Mouse (Mus musculus) forebrain, postnatal 0 days (tissue): ENCODE data around the gene Nes. TPM values are rescaled to one million over a fixed set of nuclear protein-coding genes. Genes with fewer than 3 reads are reported as not detected.

ENCODE experiments used
- ATAC-seq: fragments of 200-750 bp; cut with Nextera tagmentation; 2 replicates; pipeline ENCODE4 v1.8.0; 2017; ENCODE audit warnings: mild to moderate bottlenecking, moderate library complexity
- DNase-seq: peaks from one replicate; pipeline ENCODE4 v3.0.0-alpha.2; 2015
- H3K27ac ChIP-seq: fragments of 300-500 bp; sonication (generic); 2 replicates; pipeline ENCODE4 v1.5.1; 2014; ENCODE audit warnings: low read depth, mild to moderate bottlenecking, antibody characterized with exemption, low read length, moderate library complexity, mixed read lengths
- H3K27me3 ChIP-seq: fragments of 300-500 bp; sonication (generic); 2 replicates; pipeline ENCODE4 v1.6.1; 2014; ENCODE audit warnings: mild to moderate bottlenecking, low read length, mixed read lengths; ENCODE audit not compliant: insufficient read depth
- H3K36me3 ChIP-seq: fragments of 300-500 bp; sonication (generic); 2 replicates; pipeline ENCODE4 v1.6.1; 2014; ENCODE audit warnings: mild to moderate bottlenecking, moderate library complexity; ENCODE audit not compliant: insufficient read depth
- H3K4me1 ChIP-seq: fragments of 300-500 bp; sonication (generic); 2 replicates; pipeline ENCODE4 v1.6.1; 2014; ENCODE audit warnings: antibody characterized with exemption; ENCODE audit not compliant: insufficient read depth
- H3K4me2 ChIP-seq: fragments of 300-500 bp; sonication (generic); 2 replicates; pipeline ENCODE4 v1.6.1; 2014; ENCODE audit warnings: low read depth, mild to moderate bottlenecking, moderate library complexity
- H3K4me3 ChIP-seq: fragments of 300-500 bp; sonication (generic); 2 replicates; pipeline ENCODE4 v1.5.1; 2014; ENCODE audit warnings: low read depth, low read length, mixed read lengths
- H3K9ac ChIP-seq: fragments of 300-500 bp; sonication (generic); 2 replicates; pipeline ENCODE4 v1.6.1; 2014; ENCODE audit warnings: mild to moderate bottlenecking
- H3K9me3 ChIP-seq: fragments of 300-500 bp; sonication (generic); 2 replicates; pipeline ENCODE4 v1.6.1; 2016; ENCODE audit warnings: low read length
- CTCF ChIP-seq: sonication (generic); IDR thresholded peaks from 2 replicates; pipeline ENCODE4 v1.5.1; 2016; ENCODE audit warnings: antibody characterized with exemption, control low read depth, low read depth
- WGBS: fragments of 180-500 bp; shearing (Covaris S2); extraction: QIAGEN DNeasy Blood & Tissue Kit; methylation state at CpG from one replicate; pipeline ENCODE4 v1.1.7; 2014; 5-methylcytosine and 5-hydroxymethylcytosine counted together
- polyA plus RNA-seq: library from polyadenylated mRNA; unstranded; fragments of >200 nt; fragmentation: Nextera tagmentation; extraction: Ambion mirVana; gene quantifications from 2 replicates; pipeline ENCODE4 v1.2.1, GENCODE M21; 2015
- total RNA-seq: library from RNA; depleted of rRNA; stranded (reverse); fragments of >200 nt; gene quantifications from 2 replicates; pipeline ENCODE4 v1.2.3, GENCODE M21; 2014; rRNA removed

Gene Nes
- total and polyA plus RNA-seq, 2 experiments from 2014 or later: 17.9 to 39.2 TPM

DNA sequence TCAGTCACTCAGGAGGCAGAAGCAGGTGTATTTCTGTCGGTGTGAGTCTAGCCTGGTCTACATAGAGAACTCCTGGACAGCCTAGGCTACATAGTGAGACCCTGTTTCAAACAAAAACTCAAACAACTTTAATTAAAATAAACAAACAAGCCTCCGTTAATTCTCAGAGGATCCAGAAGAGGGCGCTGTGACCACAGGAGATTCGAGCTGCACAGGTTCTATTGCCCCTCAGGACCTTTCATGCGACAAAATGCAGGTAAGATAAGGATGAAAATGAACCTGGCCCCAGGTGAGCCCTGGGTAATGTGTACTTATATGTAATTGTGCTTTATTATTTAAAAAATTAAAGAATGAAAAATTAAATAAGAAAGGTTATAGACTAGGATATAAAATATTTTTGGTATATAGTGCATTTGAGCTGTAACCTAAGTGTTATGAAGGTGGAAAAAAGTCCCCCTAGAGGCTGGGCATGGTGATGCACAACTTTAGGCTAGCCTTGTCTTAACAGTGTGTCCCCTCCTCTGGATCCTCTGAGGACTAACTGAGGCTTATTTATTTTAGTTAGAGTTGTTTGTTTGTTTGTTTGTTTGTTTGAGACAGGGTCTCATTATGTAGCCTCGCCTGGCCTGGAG, 39.9 kb downstream of the Nes start:
- Histone ChIP-seq H3K4me2 (no peak overlapping the region), H3K36me3 (no peaks in the 10 kb centered on the region), H3K27ac (no peak overlapping the region), H3K9ac (no peak overlapping the region), H3K9me3 (no peaks in the 10 kb centered on the region), H3K27me3 (no peaks in the 10 kb centered on the region), H3K4me3 (no peak overlapping the region), H3K4me1 (no peaks in the 10 kb centered on the region)
- ATAC-seq: no peak
- TF ChIP-seq CTCF: peak; percentile 50
- WGBS: 10% methylated on average over 6 of the region's 6 CpGs
- DNase-seq: no peak

GRCm38 (mm10) chr3:88022322-88023191, 51.7 kb downstream of the Nes start:
- peak; percentile 82 for ATAC-seq

GRCm38 (mm10) chr3:88023192-88024074, 52.6 kb downstream of the Nes start:
- WGBS: under 1% methylated on average over 81 of the region's 81 CpGs
- H3K27ac ChIP-seq: no peak overlapping the region
- TF ChIP-seq CTCF: peak; percentile 24
- H3K4me1 ChIP-seq: peaks cover 4% of the 10 kb centered on the region; the same call in 1 of the 2 replicates
- H3K36me3 ChIP-seq: no peaks in the 10 kb centered on the region
- H3K27me3 ChIP-seq: peaks cover 57% of the 10 kb centered on the region
- ATAC-seq: peak; percentile 83
- H3K9me3 ChIP-seq: no peaks in the 10 kb centered on the region
- H3K4me3 ChIP-seq: peak overlapping the region; percentile 56
- H3K9ac ChIP-seq: peak overlapping the region; percentile 48
- peak overlapping the region; percentile 94 for H3K4me2 ChIP-seq
- peak; percentile 14 for DNase-seq

More at GRCm38 (mm10) chr3:88022322-88023191, 51.7 kb downstream of the Nes start:
- Histone ChIP-seq H3K36me3 (no peaks in the 10 kb centered on the region), H3K27me3 (peaks cover 57% of the 10 kb centered on the region), H3K4me1 (peaks cover 4% of the 10 kb centered on the region; the same call in 1 of the 2 replicates), H3K9me3 (no peaks in the 10 kb centered on the region), H3K9ac (peak overlapping the region; percentile 48), H3K4me2 (peak overlapping the region; percentile 94), H3K27ac (no peak overlapping the region), H3K4me3 (peak overlapping the region; percentile 56)
- WGBS: 3% methylated on average over 66 of the region's 66 CpGs
- TF ChIP-seq CTCF: no peak
- DNase-seq: peak; percentile 65

DNA sequence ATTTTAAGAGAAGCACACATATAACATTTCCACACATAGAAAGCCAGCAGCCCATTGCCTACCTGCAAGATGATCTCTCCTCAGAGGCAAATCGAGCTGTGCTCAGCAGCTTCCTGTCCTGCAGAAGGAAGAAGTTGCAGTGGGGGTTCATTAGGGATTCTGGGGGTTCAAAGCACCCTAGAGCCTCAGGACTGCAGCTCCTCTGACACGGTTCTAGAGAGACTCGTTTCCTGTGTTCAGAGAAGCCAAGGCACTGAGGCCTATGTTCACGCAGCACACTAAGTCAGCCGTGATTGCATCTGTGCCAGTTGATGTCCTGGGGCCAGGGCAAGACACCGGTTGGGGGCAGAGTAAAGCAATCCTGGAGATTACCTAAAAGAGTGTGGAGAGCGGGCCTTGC, 55.9 kb downstream of the Nes start:
- Histone ChIP-seq H3K4me3 (no peak overlapping the region), H3K9ac (no peak overlapping the region), H3K4me1 (peaks cover 4% of the 10 kb centered on the region; the same call in 1 of the 2 replicates), H3K9me3 (no peaks in the 10 kb centered on the region), H3K27me3 (peaks cover 36% of the 10 kb centered on the region), H3K36me3 (no peaks in the 10 kb centered on the region), H3K27ac (no peak overlapping the region), H3K4me2 (no peak overlapping the region)
- ATAC-seq (no peak), DNase-seq (no peak)
- no peak for TF ChIP-seq CTCF
- 57% methylated on average over 7 of the region's 7 CpGs for WGBS

- WGBS: 43% methylated on average over 5 of the region's 5 CpGs
These were observed 56.7 kb downstream of the Nes start, which contains the start of gene Hapln2 for GRCm38 (mm10) chr3:88027434-88028186. Hapln2 (minus strand) TSS chr3:88027583.

More at GRCm38 (mm10) chr3:88027434-88028186, 56.7 kb downstream of the Nes start, which contains the start of gene Hapln2:
- H3K4me1 ChIP-seq: peaks cover 4% of the 10 kb centered on the region; the same call in 1 of the 2 replicates
- ATAC-seq (no peak), DNase-seq (no peak)
- no peak within 1 kb of the TSS for H3K27ac ChIP-seq
- no peaks in the 10 kb centered on the region for H3K36me3 ChIP-seq
- no peaks in the 10 kb centered on the region for H3K9me3 ChIP-seq
- TF ChIP-seq CTCF: peak; percentile 45
- peaks cover 30% of the 10 kb centered on the region for H3K27me3 ChIP-seq
- no peak within 1 kb of the TSS for H3K4me3 ChIP-seq
- no peak within 1 kb of the TSS for H3K4me2 ChIP-seq
- H3K9ac ChIP-seq: no peak within 1 kb of the TSS

Other genes with a start within 250 kb of the Nes start
- gene Lrrc71, start 222.5 kb upstream of the Nes start, total RNA-seq: 2.2 and 3.0 TPM in 2 replicates
- 0.77 and 1.6 TPM in 2 replicates for gene Lrrc71, start 222.5 kb upstream of the Nes start, polyA plus RNA-seq
- gene Ntrk1, start 175.9 kb upstream of the Nes start, total RNA-seq: 1.5 and 2.2 TPM in 2 replicates
- gene Ntrk1, start 175.9 kb upstream of the Nes start, polyA plus RNA-seq: 1.7 and 2.9 TPM in 2 replicates
- gene Insrr, start 174.1 kb upstream of the Nes start, total RNA-seq: 0.54 and 8.7 TPM in 2 replicates
- gene Insrr, start 174.1 kb upstream of the Nes start, polyA plus RNA-seq: 0.23 TPM in 2 replicates
- gene Pear1, start 146.8 kb upstream of the Nes start, total RNA-seq: 10.4 and 12.3 TPM in 2 replicates
- gene Pear1, start 146.8 kb upstream of the Nes start, polyA plus RNA-seq: 4.3 and 4.9 TPM in 2 replicates
- not detected in 2 replicates for gene Sh2d2a, start 124.3 kb upstream of the Nes start, total RNA-seq
- not detected in 2 replicates for gene Sh2d2a, start 124.3 kb upstream of the Nes start, polyA plus RNA-seq
- gene Prcc, start 85.5 kb upstream of the Nes start, total RNA-seq: 74.2 and 77.1 TPM in 2 replicates
- gene Prcc, start 85.5 kb upstream of the Nes start, polyA plus RNA-seq: 20.6 and 23.0 TPM in 2 replicates
- gene Hdgf, start 64.8 kb upstream of the Nes start, total RNA-seq: 116 and 121 TPM in 2 replicates
- gene Hdgf, start 64.8 kb upstream of the Nes start, polyA plus RNA-seq: 147 and 160 TPM in 2 replicates
- 47.0 and 68.4 TPM in 2 replicates for gene Mrpl24, start 51.6 kb upstream of the Nes start, total RNA-seq
- gene Mrpl24, start 51.6 kb upstream of the Nes start, polyA plus RNA-seq: 43.4 and 45.7 TPM in 2 replicates
- 29.1 and 31.9 TPM in 2 replicates for gene Isg20l2, start 40.8 kb upstream of the Nes start, total RNA-seq
- 16.1 and 19.3 TPM in 2 replicates for gene Isg20l2, start 40.8 kb upstream of the Nes start, polyA plus RNA-seq
- 19.3 and 31.8 TPM in 2 replicates for gene Rrnad1, start 40.4 kb upstream of the Nes start, total RNA-seq
- gene Rrnad1, start 40.4 kb upstream of the Nes start, polyA plus RNA-seq: 10.9 and 15.6 TPM in 2 replicates
- gene Crabp2, start 22.4 kb upstream of the Nes start, total RNA-seq: 16.8 and 17.4 TPM in 2 replicates
- gene Crabp2, start 22.4 kb upstream of the Nes start, polyA plus RNA-seq: 24.7 and 28.1 TPM in 2 replicates
- 140 and 146 TPM in 2 replicates for gene Bcan, start 29.2 kb downstream of the Nes start, total RNA-seq
- 99.1 and 133 TPM in 2 replicates for gene Bcan, start 29.2 kb downstream of the Nes start, polyA plus RNA-seq
- gene Hapln2, start 56.5 kb downstream of the Nes start, total RNA-seq: 0.38 and 0.92 TPM in 2 replicates
- 0.31 and 0.69 TPM in 2 replicates for gene Hapln2, start 56.5 kb downstream of the Nes start, polyA plus RNA-seq
- gene Gpatch4, start 72.0 kb downstream of the Nes start, total RNA-seq: 9.8 and 10.6 TPM in 2 replicates
- gene Gpatch4, start 72.0 kb downstream of the Nes start, polyA plus RNA-seq: 34.6 and 35.5 TPM in 2 replicates
- 78.9 and 81.6 TPM in 2 replicates for gene Naxe, start 87.4 kb downstream of the Nes start, total RNA-seq
- gene Naxe, start 87.4 kb downstream of the Nes start, polyA plus RNA-seq: 161 and 170 TPM in 2 replicates
- 0.05 and 0.08 TPM in 2 replicates for gene Ttc24, start 107.2 kb downstream of the Nes start, total RNA-seq
- gene Ttc24, start 107.2 kb downstream of the Nes start, polyA plus RNA-seq: not detected in 2 replicates
- gene Iqgap3, start 110.9 kb downstream of the Nes start, total RNA-seq: 3.1 and 6.8 TPM in 2 replicates
- 1.6 and 2.0 TPM in 2 replicates for gene Iqgap3, start 110.9 kb downstream of the Nes start, polyA plus RNA-seq
- gene Mef2d, start 171.3 kb downstream of the Nes start, total RNA-seq: 45.0 and 53.0 TPM in 2 replicates
- gene Mef2d, start 171.3 kb downstream of the Nes start, polyA plus RNA-seq: 30.9 and 34.0 TPM in 2 replicates